ENCODE assay signal across 8 mouse cellular contexts in genomic region chr2:30265767-30266253, GRCm38 (mm10). TPM values are rescaled to one million over a fixed set of nuclear protein-coding genes. Genes with fewer than 3 reads are reported as not detected.
DNase-seq lines count a peak whose midpoint lies in the region; ATAC-seq and TF ChIP-seq lines count a peak whose summit lies in the region.

Phyhd1 (plus strand) TSS chr2:30266203.

- 85% methylated on average over 5 of the region's 5 CpGs for WGBS in thymus, adult 2 months
- WGBS in embryonic facial prominence, embryonic 12.5 days = 34% methylated on average over 5 of the region's 5 CpGs
- WGBS in limb, embryonic 11.5 days = 40% methylated on average over 5 of the region's 5 CpGs
- 30% methylated on average over 5 of the region's 5 CpGs for WGBS in midbrain, postnatal 0 days

- H3K27ac ChIP-seq in thymus, adult 2 months (ENCODE audit: control insufficient read depth, insufficient read depth, low read length) = no peak within 1 kb of the TSS
- peak within 1 kb of the TSS; percentile 89 for H3K27ac ChIP-seq in embryonic facial prominence, embryonic 12.5 days
- peak within 1 kb of the TSS; percentile 75 for H3K27ac ChIP-seq in limb, embryonic 11.5 days (replicated peaks; ENCODE audit: low read depth, low read length)
- H3K27ac ChIP-seq in midbrain, postnatal 0 days (ENCODE audit: low read depth, low read length) = peak within 1 kb of the TSS; percentile 73

- H3K9me3 ChIP-seq in embryonic facial prominence, embryonic 12.5 days = no peaks in the 10 kb centered on the region
- H3K9me3 ChIP-seq in limb, embryonic 11.5 days (ENCODE audit: control insufficient read depth, low read length) = no peaks in the 10 kb centered on the region
- H3K9me3 ChIP-seq in midbrain, postnatal 0 days (ENCODE audit: low read length) = no peaks in the 10 kb centered on the region

- ATAC-seq in embryonic facial prominence, embryonic 12.5 days (ENCODE audit: insufficient number of reproducible peaks, insufficient read depth, low FRiP score, low TSS enrichment) = no peak
- ATAC-seq in limb, embryonic 11.5 days (ENCODE audit: insufficient number of reproducible peaks, low FRiP score, low TSS enrichment, low read depth) = no peak
- peak; percentile 52; the same call in 1 of the 2 replicates for ATAC-seq in midbrain, postnatal 0 days (ENCODE audit: low FRiP score)
- no peak for ATAC-seq in monocyte, adult 5-6 weeks (replicated peaks; ENCODE audit: insufficient number of reproducible peaks, low FRiP score, low TSS enrichment, poor library complexity, severe bottlenecking)

- 0 out of 2 replicates have a peak within 1 kb of the TSS, but pooled peaks have one; percentile 15 for H3K9ac ChIP-seq in embryonic facial prominence, embryonic 12.5 days
- peak within 1 kb of the TSS; percentile 45; the same call in 1 of the 2 replicates for H3K9ac ChIP-seq in limb, embryonic 11.5 days (ENCODE audit: low read length)
- no peak within 1 kb of the TSS for H3K9ac ChIP-seq in midbrain, postnatal 0 days (replicated peaks; ENCODE audit: low read length, poor library complexity, severe bottlenecking)

- no peak for TF ChIP-seq CTCF in thymus, adult 2 months (IDR thresholded peaks at IDR 0.05; ENCODE audit: borderline replicate concordance, control insufficient read depth, extremely low read depth, insufficient read depth, low read length, poor library complexity)
- no peak for TF ChIP-seq CTCF in midbrain, postnatal 0 days (IDR thresholded peaks at IDR 0.05)

- no peak within 1 kb of the TSS for H3K4me3 ChIP-seq in thymus, adult 2 months (ENCODE audit: control insufficient read depth, insufficient read depth, low read length)
- H3K4me3 ChIP-seq in embryonic facial prominence, embryonic 12.5 days = no peak within 1 kb of the TSS
- H3K4me3 ChIP-seq in limb, embryonic 11.5 days (ENCODE audit: low read depth, low read length) = no peak within 1 kb of the TSS
- no peak within 1 kb of the TSS for H3K4me3 ChIP-seq in midbrain, postnatal 0 days (ENCODE audit: low read depth, low read length)

- H3K36me3 ChIP-seq in thymus, adult 2 months (ENCODE audit: control insufficient read depth, insufficient read depth, low read length) = peaks cover 28% of the 10 kb centered on the region
- peaks cover 44% of the 10 kb centered on the region for H3K36me3 ChIP-seq in embryonic facial prominence, embryonic 12.5 days
- H3K36me3 ChIP-seq in limb, embryonic 11.5 days (ENCODE audit: control insufficient read depth, insufficient read depth, low read length) = peaks cover 11% of the 10 kb centered on the region
- H3K36me3 ChIP-seq in midbrain, postnatal 0 days (ENCODE audit: insufficient read depth, low read length) = peaks cover 38% of the 10 kb centered on the region

- no peak for DNase-seq in thymus, adult 2 months
- DNase-seq in thymus, postnatal 10 days (ENCODE audit: low spot score in 2 of 2) = no peak
- DNase-seq in heart, adult 8-10 months (ENCODE audit: low spot score) = peak; percentile 93
- peak; percentile 91 for DNase-seq in kidney, adult 9 months
- DNase-seq in limb, embryonic 11.5 days (ENCODE audit: low spot score) = peak; percentile 23
- peak; percentile 92 for DNase-seq in midbrain, postnatal 0 days (ENCODE audit: low spot score)

- peak within 1 kb of the TSS; percentile 20 for H3K4me2 ChIP-seq in embryonic facial prominence, embryonic 12.5 days (replicated peaks)
- H3K4me2 ChIP-seq in limb, embryonic 11.5 days (ENCODE audit: low read depth, severe bottlenecking) = no peak within 1 kb of the TSS
- H3K4me2 ChIP-seq in midbrain, postnatal 0 days (ENCODE audit: low read depth, low read length, poor library complexity, severe bottlenecking) = no peak within 1 kb of the TSS

- peaks cover 5% of the 10 kb centered on the region; the same call in 1 of the 2 replicates for H3K4me1 ChIP-seq in thymus, adult 2 months (replicated peaks; ENCODE audit: control insufficient read depth, insufficient read depth, low read length)
- peaks cover 31% of the 10 kb centered on the region for H3K4me1 ChIP-seq in embryonic facial prominence, embryonic 12.5 days
- H3K4me1 ChIP-seq in limb, embryonic 11.5 days (ENCODE audit: control insufficient read depth, insufficient read depth, low read length) = peaks cover 14% of the 10 kb centered on the region
- H3K4me1 ChIP-seq in midbrain, postnatal 0 days (ENCODE audit: insufficient read depth, low read length) = peaks cover 3% of the 10 kb centered on the region; the same call in 1 of the 2 replicates

- TF ChIP-seq POLR2A in thymus, adult 2 months (IDR thresholded peaks at IDR 0.05; ENCODE audit: control insufficient read depth, extremely low read depth, insufficient read depth, low read length, poor library complexity) = no peak

- H3K27me3 ChIP-seq in thymus, adult 2 months (ENCODE audit: control insufficient read depth, insufficient read depth, low read length) = no peaks in the 10 kb centered on the region
- H3K27me3 ChIP-seq in embryonic facial prominence, embryonic 12.5 days = no peaks in the 10 kb centered on the region
- no peaks in the 10 kb centered on the region for H3K27me3 ChIP-seq in limb, embryonic 11.5 days (ENCODE audit: control insufficient read depth, insufficient read depth, low read length)
- no peaks in the 10 kb centered on the region for H3K27me3 ChIP-seq in midbrain, postnatal 0 days (ENCODE audit: insufficient read depth, low read length)

RNA-seq across cellular contexts. Expression of gene Phyhd1, which starts in this region (rescaled TPM):
- polyA plus RNA-seq in thymus, adult 2 months (2012; rRNA removed) = 10.7 and 18.1 TPM in 2 replicates
- polyA plus RNA-seq in embryonic facial prominence, embryonic 12.5 days (2016; fragmentation: Nextera tagmentation; extraction: Ambion mirVana) = 3.5 and 3.8 TPM in 2 replicates
- 100 to 1,000 TPM in 3 of 4 experiments, 10 to 100 TPM in 1; 97.7 to 135 (median 112) TPM for total RNA-seq in heart, adult 8-10 months (2022)
- polyA plus RNA-seq in limb, embryonic 11.5 days (2014; fragmentation: Nextera tagmentation; extraction: Ambion mirVana) = 3.3 and 3.7 TPM in 2 replicates
- total RNA-seq in midbrain, postnatal 0 days (2014; rRNA removed) = 7.2 and 9.0 TPM in 2 replicates
- polyA plus RNA-seq in midbrain, postnatal 0 days (2015; fragmentation: Nextera tagmentation; extraction: Ambion mirVana) = 3.9 and 4.4 TPM in 2 replicates
- 1.2 to 4.2 TPM (median 1.2 TPM) in 3 replicates for total RNA-seq in monocyte, adult 5-6 weeks (2017)

Comparison
In these comparisons a context has a peak if more than half of its experiments do, and no peak if none do; other contexts are left out.
1. DNase-seq: peak in heart, adult 8-10 months (single experiment), kidney, adult 9 months (single experiment), limb, embryonic 11.5 days (single experiment) and midbrain, postnatal 0 days (single experiment); none in thymus, adult 2 months (single experiment) and thymus, postnatal 10 days (0 of 2).